Mouse (Mus musculus) spleen, postnatal 36 days (tissue): ENCODE measurements around the gene Cog1.
A peak's percentile ranks its signal among the peaks of the same experiment; 100 is the strongest.

ENCODE experiments used
- DNase-seq, 2 experiments: peaks; one replicate each; pipeline ENCODE4 v3.0.0; 2022; ENCODE audit warnings: low spot score in 2 of 2, mixed read lengths in 1 of 2

Gene Cog1

GRCm38 (mm10) chr11:113699643-113700042 is 50.7 kb downstream of the Cog1 start:
- no peak for DNase-seq

GRCm38 (mm10) chr11:113703758-113704157 is 54.8 kb downstream of the Cog1 start:
- peak; percentile 50 to 55 for DNase-seq

GRCm38 (mm10) chr11:113705966-113706652 is 57.1 kb downstream of the Cog1 start:
- DNase-seq: no peak

GRCm38 (mm10) chr11:113708629-113709213 is 59.8 kb downstream of the Cog1 start:
- no peak for DNase-seq

GRCm38 (mm10) chr11:113709272-113709671 is 60.3 kb downstream of the Cog1 start:
- DNase-seq: no peak

- DNase-seq: no peak
Measured at GRCm38 (mm10) chr11:113709731-113710256, 60.8 kb downstream of the Cog1 start, which contains the start of gene Cpsf4l. Gene Cpsf4l, minus strand, starts transcription at chr11:113710017.

DNA sequence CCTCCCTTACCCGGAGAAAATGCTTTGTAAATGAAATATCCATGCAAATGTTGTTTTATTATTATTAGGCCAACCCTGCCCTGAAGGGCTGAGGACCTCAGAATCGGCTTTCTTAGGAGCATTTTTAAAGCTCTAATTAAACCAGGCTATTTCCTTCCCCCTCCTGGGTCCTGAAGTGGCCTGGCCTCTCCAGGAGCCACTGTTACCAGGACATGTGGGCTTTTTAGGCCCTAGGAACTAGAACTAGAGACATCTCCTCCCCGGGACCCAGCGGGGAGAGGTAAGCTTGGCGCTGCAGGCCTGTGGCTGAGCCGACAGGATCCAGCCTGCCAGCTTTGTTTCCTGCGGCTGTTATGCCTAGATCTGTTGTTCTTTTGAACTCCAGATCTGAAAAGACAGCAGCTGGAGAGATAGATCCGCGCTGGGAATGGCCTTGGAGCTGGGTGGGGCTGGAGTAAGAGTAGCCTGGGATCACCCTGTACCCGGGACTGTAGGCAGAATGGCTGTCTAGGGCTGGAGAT is 61.3 kb downstream of the Cog1 start:
- DNase-seq: no peak

DNA sequence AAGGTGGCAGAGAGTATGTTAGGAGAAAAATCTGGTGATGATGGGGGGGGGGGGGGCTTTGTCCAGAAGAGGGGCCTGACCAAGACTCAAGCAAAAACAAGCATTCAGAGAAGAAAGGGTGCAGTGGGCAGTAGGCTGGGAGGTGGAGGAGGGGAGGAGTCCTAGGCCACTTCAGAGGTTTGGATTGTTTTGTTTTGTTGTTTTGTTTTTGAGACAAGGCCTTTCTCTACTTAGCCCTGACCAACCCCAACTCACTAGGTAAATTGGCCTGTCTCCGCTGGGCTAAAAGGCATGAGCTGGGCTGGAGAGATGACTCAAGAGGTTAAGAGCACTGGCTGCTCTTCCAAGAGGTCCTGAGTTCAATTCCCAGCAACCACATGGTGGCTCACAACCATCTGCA is 62.1 kb downstream of the Cog1 start:
- no peak for DNase-seq

- peak in 1 of 2 experiments; percentile 17 for DNase-seq
Measured at GRCm38 (mm10) chr11:113715078-113715674, 66.2 kb downstream of the Cog1 start.

DNA sequence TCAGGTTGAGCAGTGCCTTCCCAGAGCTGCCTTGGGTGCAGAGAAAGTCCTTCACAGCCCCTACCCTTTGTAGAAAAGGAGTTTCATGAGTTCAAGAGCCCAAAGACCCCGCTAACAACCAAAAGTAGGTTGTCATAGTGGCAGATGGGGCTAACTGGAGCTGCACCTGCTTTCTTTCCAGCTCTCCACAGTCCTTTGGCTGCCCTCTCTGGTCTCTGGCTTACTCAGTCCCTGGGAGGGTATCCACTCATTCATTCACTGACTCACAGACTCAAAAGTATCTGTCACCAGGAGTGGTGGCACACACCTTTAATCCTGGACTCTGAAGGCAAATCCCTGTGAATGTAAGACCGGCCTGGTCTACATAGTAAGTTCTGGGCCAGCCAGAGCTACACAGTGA is 67.2 kb downstream of the Cog1 start:
- no peak for DNase-seq
